Mouse (Mus musculus): ENCODE measurements around the gene Rp9.

DNA sequence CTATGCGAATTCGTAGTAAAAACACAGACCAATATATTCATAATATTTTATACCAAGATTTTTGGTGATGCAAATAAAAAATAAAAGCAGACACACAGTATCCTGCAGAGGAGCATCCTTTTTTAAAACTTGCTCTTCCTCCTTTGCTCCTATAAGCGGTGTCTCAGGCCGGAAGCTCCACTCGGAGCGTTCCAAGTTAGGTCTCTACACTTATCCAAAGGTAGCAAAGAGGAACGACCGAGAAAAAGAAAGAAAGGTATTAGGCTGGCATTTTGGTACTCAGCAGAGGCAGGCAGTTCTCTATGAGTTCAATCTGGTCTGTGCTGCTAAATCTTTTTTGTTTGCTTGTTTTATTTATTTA is 664 bp downstream of the Rp9 start:
- TF ChIP-seq CTCF (IDR thresholded peaks at IDR 0.05; ENCODE audit: low read depth, low read length), result no peak
- TF ChIP-seq POLR2A (IDR thresholded peaks at IDR 0.05; ENCODE audit: borderline replicate concordance, low read depth, low read length), result no peak
